Mouse (Mus musculus) G1E-ER4 (cell line): ENCODE data around the gene Plcb1. TPM values are rescaled to one million over a fixed set of nuclear protein-coding genes. Genes with fewer than 3 reads are reported as not detected.

Source experiments
- GATA1 ChIP-seq: IDR thresholded peaks from one replicate; pipeline ENCODE4 v1.8.0; 2012; ENCODE audit warnings: low read length, inconsistent platforms
- polyA plus RNA-seq: library from polyadenylated mRNA; stranded (reverse); fragments of >175 nt; gene quantifications from 2 replicates; pipeline ENCODE4 v1.2.3, GENCODE M21; 2012

Gene Plcb1
- polyA plus RNA-seq, 1 experiment: not detected

- TF ChIP-seq GATA1: no peak
These were observed 39.8 kb downstream of the Plcb1 start for GRCm38 (mm10) chr2:134825645-134826044.

GRCm38 (mm10) chr2:134826111-134827005 is 40.5 kb downstream of the Plcb1 start:
- TF ChIP-seq GATA1: no peak

- TF ChIP-seq GATA1: no peak
These were observed 42.1 kb downstream of the Plcb1 start for GRCm38 (mm10) chr2:134827778-134828487.

- no peak for TF ChIP-seq GATA1
These were observed 46.0 kb downstream of the Plcb1 start for GRCm38 (mm10) chr2:134831861-134832260.

GRCm38 (mm10) chr2:134836097-134836496 is 50.2 kb downstream of the Plcb1 start:
- no peak for TF ChIP-seq GATA1

GRCm38 (mm10) chr2:134838185-134838584 is 52.3 kb downstream of the Plcb1 start:
- TF ChIP-seq GATA1: no peak

- no peak for TF ChIP-seq GATA1
These were observed 53.0 kb downstream of the Plcb1 start for GRCm38 (mm10) chr2:134838888-134839287.

GRCm38 (mm10) chr2:134842883-134843282 is 57.0 kb downstream of the Plcb1 start:
- TF ChIP-seq GATA1: no peak

- no peak for TF ChIP-seq GATA1
These were observed 58.7 kb downstream of the Plcb1 start for GRCm38 (mm10) chr2:134844391-134845238.

- TF ChIP-seq GATA1: no peak
These were observed 59.4 kb downstream of the Plcb1 start for GRCm38 (mm10) chr2:134845239-134845738.

GRCm38 (mm10) chr2:134846555-134846954 is 60.7 kb downstream of the Plcb1 start:
- TF ChIP-seq GATA1: no peak

- no peak for TF ChIP-seq GATA1
These were observed 65.6 kb downstream of the Plcb1 start for GRCm38 (mm10) chr2:134851189-134852171.

GRCm38 (mm10) chr2:134856239-134856638 is 70.4 kb downstream of the Plcb1 start:
- no peak for TF ChIP-seq GATA1

- no peak for TF ChIP-seq GATA1
These were observed 70.8 kb downstream of the Plcb1 start for GRCm38 (mm10) chr2:134856691-134857090.
